Mouse (Mus musculus) frontal cortex, postnatal 36 days (tissue): ENCODE results near the gene Tmem121.

ENCODE experiments used
- DNase-seq, 2 experiments: peaks; one replicate each; pipeline ENCODE4 v3.0.0; 2022; ENCODE audit warnings: low spot score in 2 of 2

Tmem121 gene

DNA sequence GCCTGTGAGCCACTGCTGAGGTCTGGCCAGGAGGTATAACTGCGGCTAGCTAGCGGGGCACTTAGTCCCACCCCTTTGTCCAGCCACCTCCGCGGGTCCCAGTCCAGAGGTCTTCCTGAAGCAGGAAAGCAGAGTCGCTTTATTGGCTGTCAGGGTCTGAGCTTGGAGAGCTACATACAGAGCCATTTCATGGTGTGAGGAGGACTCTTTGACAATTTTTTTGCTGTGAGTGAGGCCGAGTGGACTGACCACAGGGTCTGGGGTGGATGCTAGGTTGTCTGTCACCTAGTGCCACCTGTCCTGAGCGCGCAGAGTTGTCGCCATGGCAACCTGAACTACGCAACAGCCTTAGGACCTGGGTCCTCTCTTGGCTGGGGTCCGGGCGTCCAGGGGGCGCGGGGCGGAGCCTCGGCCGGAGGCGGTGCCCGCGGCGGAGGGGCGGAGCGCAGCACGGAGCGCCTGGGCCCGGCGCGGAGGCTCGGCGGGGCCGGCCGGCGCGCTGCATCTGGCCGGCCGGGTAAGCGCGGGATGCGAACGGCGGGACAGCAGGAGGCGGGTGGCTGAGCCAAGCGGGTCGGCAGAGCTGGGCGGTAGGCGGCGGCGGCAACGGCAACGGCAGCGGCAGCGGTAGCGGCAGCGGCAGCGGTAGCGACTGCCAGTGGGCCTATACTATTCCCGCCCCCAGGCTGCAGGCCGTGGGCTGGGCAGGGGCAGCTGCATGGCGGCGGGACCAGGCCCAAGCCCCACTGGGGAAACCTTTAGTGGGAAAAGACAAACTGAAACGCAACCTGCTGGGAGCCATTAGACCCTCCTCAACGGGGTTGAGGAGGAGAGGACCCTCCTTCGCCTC, at the start of gene Tmem121:
TSS of gene Tmem121 (plus strand) at position 489 of the 850 bp plus-strand sequence.
- DNase-seq, result no peak

- no peak for DNase-seq
Measured at GRCm38 (mm10) chr12:113136492-113137020, 49.2 kb upstream of the Tmem121 start.

GRCm38 (mm10) chr12:113137260-113138213, 48.2 kb upstream of the Tmem121 start:
- no peak for DNase-seq

- DNase-seq, result no peak
Measured at GRCm38 (mm10) chr12:113138291-113138690, 47.4 kb upstream of the Tmem121 start.

DNA sequence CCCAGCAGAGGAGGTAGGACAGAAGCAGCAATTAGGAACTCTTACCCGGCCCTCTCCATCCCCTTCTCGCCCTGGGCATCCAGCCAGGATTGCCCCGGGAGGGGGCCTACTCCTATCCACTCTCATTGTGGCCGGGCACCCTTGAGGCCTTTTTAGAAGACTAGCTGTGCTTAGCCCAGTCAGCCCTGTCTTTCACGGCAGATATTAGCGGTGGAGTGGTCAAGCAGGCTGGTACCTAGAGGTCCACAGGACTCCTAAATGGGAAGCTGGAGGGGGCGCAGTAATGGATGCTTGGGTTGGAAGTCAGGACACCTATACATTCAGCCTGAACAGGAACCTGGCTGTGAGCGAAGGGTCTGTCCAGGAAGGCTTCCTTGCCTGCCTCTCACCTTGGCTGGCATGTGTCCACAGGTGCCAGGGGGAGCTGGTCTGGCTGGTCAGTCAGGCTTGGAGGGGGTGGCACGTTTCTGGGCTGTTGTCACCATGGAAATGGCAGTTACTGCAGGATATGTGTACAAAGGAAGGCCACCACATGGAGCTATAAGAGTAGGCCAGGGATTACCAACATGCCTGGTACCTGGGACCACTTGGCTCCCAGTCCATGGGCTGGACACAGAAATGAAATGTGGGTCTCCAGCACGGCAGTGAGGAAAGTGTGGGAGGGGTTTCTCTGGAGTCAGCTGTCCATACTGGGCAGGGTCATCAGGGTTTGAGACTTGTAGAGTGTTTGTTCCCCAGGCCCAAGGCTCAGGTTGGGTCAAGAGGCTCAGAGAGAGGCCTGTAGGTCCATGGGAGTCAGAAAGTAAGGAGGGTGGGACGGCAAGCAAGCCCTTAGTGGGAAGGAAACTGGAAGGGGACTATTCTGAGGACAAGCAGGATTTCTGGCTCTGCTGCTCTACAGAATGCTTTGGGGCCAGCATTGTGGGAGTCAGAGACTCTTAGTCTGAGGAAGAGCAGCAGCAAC, 46.5 kb upstream of the Tmem121 start:
- no peak for DNase-seq

GRCm38 (mm10) chr12:113139908-113140615, 45.7 kb upstream of the Tmem121 start, which contains the start of gene Crip2:
TSS of gene Crip2 (plus strand) at chr12:113140236.
- DNase-seq, result peak; percentile 93 to 95

DNA sequence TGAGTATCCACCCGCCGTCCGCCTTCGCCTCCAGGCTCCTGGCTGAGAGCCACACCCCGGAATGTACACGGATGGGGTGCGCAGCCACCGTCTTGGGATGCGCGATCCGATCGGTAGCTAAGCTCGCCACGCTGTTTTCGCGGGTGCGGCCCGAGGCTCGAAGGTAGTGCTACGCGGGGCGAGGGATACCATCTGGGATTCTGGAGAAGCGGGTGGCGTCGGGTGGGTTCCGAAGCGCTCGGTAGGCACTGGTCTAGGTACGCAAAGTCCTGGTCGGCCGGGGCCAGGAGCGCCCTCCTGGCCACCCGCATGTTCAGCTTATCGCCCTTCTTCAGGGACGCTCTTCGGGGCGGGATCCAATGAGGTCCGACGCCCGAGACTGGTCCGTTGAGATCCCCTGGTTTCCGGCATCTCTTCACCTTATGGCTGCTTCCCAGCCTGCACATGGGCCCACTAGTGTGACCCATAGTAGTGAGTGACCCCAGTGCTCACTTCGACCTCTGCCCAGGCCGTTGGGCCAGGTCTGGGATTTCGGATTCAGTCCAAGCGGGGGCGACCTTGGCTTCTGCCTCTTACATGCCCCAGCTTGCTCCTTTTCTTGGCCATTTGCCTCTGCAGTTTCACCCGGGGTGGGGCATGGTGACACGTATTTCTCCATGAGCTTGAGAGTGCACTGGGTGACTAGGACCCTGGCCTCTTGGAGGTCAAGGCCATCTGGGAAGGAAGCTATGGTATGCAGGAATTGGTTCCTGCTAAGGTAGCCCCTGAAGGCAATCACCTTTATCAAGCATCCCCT, 44.9 kb upstream of the Tmem121 start:
- DNase-seq, result no peak

DNA sequence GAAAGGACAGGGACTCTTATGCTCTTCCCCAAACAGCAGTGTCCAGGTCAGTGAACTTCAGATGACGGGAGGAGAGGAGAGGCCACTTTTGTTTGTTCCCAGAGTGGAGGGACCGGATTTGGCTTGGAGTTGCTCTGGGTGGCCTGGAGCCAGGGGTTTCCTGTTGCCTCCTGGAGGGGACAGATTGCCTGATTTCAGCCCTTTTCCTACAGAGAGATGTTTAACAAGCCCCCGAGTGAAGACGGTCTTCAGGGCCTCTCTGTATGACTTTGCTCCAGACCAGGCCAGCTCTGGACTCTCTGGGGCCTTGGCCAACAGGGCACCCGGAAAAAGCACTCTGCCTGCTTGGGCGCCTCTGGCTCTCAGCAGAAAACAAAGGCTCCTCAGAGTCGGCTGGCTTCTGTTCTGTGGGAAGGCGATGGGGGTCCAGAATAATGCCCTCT, 44.2 kb upstream of the Tmem121 start:
- DNase-seq, result no peak

- peak in 1 of 2 experiments; percentile 62 for DNase-seq
Measured at GRCm38 (mm10) chr12:113142021-113142975, 43.4 kb upstream of the Tmem121 start.

- no peak for DNase-seq
Measured at GRCm38 (mm10) chr12:113143164-113143563, 42.6 kb upstream of the Tmem121 start.

DNA sequence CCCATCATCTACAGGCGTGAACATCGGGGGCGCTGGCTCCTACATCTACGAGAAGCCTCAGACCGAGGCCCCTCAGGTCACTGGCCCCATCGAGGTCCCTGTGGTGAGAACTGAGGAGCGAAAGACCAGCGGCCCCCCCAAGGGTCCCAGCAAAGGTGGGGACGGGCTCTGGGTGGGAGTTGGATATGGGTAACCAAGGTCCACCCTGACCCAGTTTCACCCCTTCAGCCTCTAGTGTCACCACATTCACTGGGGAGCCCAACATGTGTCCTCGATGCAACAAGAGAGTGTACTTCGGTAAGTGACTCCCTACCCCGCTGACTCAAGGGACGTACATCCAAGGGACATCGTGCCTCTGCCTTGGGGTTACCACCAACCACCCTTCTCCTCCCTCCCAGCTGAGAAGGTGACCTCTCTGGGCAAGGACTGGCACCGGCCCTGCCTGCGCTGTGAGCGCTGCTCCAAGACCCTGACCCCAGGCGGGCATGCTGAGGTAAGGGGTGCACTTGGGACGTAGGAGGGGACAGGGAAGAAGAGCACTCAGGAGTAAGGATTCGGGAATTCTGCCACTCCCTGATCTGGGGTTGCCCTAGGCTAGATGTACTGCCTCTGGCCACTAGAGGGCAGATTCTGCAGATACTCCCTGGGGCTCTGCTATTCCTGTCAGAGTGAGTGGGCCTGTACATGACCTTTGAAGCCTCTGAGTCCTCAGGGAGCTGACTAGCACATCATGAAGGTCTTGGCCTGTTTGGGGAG, 41.6 kb upstream of the Tmem121 start:
- DNase-seq, result no peak

- DNase-seq, result no peak
Measured at GRCm38 (mm10) chr12:113144886-113145285, 40.8 kb upstream of the Tmem121 start.

DNA sequence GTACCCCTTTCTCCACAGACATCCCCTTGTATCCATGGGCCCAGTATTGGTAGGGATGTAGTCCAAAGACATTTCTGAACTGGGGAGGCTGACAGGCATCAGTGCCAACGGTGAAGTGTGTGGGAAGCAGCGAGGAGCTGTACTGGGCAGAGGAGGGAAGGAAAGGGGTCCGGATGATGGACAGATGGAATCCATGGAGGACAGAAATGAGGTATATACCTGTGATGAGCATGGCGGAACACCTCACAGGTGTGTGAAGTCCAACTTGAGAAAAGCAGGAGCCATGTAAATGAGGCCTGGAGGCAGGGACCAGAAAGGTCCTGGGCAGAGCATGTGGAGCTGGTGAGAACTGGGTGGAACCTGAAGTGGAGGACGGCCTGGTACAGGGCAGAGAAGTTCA, 40.1 kb upstream of the Tmem121 start:
- no peak for DNase-seq

DNA sequence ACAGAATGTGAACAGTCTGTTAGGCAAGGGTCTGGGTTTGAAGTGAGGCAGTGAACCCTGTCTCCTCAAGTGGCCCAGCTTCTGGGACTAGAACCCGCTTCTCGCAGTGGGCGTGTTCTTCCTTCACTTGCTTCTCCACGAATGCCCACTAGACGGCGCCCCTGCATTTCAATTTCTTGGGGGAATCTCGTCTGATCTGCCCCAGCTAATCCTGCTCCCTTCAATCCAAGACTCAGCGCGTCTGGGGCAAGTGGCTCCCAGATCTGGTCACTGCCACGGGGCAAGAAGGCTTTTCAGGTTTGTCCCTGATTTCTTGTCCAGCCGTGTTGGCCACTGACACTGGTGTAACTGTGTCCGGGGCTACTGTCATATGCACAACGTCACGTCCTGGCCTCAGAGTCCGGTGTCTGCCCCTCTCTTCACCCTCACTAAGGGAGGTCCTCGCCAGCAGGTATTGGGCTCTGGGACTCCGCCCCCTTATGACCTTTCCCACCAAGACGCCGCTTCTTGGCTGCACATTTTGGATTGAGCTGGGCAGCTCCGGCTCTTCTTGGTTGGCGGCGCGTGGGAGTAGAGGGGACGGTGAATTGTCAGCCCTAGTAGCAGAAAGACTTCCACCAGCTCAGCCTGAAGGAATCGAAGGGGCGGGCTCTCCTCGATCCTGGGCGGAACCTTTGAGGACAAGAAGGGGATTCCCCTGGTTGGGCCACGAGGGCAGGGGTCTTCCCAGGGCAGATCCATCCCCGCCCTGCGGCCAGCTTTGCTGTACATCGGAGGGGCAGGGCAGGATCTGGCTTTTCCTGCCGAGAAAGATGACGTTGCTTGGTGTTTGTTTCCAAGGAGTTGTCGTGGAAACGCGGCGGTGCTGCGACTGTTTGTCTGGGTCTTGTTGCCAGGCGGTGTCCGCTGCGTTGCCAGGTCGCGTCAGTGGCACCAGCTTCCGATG, 39.3 kb upstream of the Tmem121 start, which contains the start of gene Crip1:
TSS of gene Crip1 (plus strand) at position 205 of the 946 bp plus-strand sequence.
- DNase-seq, result peak; percentile 85 to 86

DNA sequence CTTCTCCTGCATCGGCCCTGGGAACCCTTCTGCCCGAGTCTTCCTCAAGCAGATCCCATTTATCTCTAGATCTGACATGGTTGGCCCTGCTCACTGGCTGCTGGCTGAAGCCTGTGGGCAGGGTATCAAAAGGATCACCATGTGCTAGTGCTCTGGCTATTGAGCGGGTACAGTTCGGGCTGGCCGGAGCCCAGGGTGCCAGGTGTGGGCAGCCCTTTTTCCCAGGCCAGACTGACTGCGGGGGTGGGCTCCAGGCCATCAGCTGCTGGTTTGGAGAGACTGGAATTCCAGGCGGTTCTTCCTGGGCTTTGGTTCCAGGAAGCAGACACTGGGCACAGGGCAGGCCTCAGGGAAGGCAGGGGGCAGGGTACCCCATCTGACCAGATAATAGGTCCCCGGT, 38.2 kb upstream of the Tmem121 start:
- DNase-seq, result no peak

DNA sequence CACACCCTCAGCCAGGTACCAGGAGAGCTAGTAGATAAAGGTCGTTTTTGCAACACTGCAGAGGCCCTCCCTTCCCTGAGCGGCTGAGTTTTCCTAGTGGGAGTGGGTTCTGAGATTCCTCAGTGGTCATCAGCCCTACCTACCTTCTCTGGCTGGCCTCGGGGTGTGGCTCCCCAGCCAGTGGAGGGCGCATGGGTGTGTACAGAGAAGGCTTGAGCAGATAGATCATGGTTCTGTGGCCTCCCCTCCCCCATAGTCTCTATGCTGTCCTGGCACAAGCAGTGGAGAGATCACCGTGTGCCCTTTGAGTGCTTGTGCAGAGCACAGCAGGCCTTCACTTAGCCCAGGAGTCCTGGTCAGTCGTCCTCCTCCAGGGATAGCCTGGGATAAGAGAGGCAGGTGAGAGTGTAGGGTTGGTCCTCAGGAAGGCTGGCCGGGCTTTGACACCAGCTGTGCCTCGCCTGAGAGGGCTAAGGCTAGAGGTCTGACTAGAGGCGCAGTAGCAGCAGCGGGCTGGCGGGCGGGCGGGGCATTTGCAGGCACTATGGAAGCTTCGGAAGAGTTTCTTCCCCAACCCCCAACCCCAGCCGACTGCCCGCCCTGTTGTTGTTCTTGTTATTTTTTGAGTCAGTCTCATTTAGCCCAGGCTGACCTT, 37.2 kb upstream of the Tmem121 start:
- no peak for DNase-seq
